Mouse (Mus musculus): Measurements from ENCODE around the gene Imp3. TPM values are rescaled to one million over a fixed set of nuclear protein-coding genes. Genes with fewer than 3 reads are reported as not detected.
"Not testable (repeated sequence)": the region's sequence is repeated elsewhere in the genome, so short reads cannot be mapped to it uniquely, and the experiment has no call there.

Imp3 gene
- total RNA-seq, 2 experiments from 2014 or later: 65.1 to 123 TPM

DNA sequence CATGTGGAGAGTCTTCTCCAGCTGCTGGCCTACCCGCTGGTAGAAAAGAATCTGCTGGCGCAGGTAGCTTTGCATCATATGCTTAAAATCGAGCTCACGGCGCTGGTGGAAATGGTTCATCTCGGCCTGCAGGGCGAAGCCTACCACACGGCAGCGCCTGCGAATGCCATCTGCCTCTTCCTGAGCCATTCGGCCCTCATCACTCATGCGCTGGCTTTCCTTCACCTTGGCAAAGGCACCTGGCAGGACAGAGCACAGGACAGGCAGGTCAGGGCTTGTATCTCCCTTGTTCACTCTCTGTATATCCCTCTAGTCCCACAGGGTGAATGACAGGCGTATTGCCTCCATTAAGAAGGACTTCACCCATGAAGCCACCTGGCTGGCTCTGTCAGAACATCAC, 18.8 kb upstream of the Imp3 start:
- ATAC-seq (replicated peaks; ENCODE audit: poor library complexity, severe bottlenecking): no peak

DNA sequence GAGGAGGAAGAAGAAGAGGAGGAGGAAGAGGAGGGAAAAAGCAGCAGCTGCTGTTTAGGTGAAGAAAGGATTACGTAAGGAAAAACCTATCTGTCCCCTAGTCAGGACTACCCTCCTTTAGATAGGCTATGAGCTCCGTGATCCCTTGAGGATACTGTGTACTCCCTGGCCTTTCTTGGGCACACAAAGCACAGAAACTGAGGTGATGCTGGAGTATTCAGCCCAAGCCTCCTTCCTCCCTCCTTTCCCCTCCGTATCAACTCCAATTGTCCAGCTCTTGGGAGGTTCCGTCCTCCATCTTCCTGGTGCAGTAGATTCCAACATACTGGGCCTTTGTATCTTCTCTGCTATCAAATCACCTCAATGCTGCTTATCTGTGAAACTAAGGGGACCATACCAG, 14.5 kb upstream of the Imp3 start:
- ATAC-seq (replicated peaks; ENCODE audit: poor library complexity, severe bottlenecking): no peak

GRCm38 (mm10) chr9:56923841-56924650, 13.2 kb upstream of the Imp3 start:
- no peak for ATAC-seq (replicated peaks; ENCODE audit: poor library complexity, severe bottlenecking)

DNA sequence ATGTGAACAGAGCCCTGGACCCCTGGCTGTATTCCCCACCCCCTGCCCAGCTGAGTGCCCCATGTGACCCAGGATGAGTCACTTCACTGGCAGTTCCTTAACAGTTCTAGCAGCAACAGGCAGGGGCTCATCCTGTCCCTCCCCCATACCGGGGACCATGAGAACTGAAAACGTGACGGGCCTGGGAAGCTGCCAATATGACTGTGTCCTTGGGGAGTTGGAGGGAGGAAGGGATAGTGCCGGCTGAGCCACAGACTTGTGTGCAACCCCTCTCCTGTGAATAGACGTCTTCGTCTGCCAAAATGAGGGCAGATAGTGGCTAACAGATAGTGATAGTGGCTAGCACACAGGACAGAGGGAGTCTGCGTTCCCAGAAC, 12.6 kb upstream of the Imp3 start:
- peak; percentile 52 for ATAC-seq (replicated peaks; ENCODE audit: poor library complexity, severe bottlenecking)

DNA sequence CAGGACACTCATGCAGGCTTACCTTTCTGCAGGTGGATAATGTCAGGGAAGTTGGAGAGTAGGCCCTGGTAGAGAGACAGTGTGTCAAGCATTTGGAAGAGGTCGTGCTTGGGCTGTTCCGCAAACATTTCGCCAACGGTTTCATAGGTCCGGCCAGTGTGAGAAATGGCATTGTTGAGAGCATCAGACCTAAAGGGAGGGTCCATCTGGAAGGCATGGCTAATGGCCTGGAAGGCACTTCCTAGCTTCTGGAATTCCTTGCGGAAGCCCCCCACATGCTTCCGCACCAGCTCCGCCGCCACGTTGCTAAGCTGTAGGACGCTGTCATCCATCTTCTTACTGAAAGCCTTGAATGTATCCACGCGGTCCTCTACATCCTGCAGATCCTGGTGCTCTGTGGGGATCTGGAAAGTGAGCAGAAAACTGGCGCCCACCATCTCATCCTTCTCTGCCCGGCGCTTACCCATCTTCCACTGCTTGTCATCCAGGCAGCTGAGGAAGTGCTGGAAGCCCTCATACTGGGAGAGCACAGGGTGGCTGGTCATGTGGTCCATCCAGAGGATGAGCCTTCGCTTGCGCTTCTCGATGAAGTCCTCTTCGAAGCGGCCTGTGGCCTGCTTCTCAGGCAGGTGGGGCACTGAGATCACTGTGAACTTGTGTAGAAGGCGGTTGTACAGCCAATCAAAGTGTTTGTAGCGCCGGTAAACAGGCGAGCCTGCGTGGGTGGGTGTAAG, 11.8 kb upstream of the Imp3 start:
- no peak for ATAC-seq (replicated peaks; ENCODE audit: poor library complexity, severe bottlenecking)

GRCm38 (mm10) chr9:56926025-56926360, 11.3 kb upstream of the Imp3 start:
- no peak for ATAC-seq (replicated peaks; ENCODE audit: poor library complexity, severe bottlenecking)

- ATAC-seq (replicated peaks; ENCODE audit: poor library complexity, severe bottlenecking): no peak
Measured at GRCm38 (mm10) chr9:56926387-56926786, 10.9 kb upstream of the Imp3 start.

DNA sequence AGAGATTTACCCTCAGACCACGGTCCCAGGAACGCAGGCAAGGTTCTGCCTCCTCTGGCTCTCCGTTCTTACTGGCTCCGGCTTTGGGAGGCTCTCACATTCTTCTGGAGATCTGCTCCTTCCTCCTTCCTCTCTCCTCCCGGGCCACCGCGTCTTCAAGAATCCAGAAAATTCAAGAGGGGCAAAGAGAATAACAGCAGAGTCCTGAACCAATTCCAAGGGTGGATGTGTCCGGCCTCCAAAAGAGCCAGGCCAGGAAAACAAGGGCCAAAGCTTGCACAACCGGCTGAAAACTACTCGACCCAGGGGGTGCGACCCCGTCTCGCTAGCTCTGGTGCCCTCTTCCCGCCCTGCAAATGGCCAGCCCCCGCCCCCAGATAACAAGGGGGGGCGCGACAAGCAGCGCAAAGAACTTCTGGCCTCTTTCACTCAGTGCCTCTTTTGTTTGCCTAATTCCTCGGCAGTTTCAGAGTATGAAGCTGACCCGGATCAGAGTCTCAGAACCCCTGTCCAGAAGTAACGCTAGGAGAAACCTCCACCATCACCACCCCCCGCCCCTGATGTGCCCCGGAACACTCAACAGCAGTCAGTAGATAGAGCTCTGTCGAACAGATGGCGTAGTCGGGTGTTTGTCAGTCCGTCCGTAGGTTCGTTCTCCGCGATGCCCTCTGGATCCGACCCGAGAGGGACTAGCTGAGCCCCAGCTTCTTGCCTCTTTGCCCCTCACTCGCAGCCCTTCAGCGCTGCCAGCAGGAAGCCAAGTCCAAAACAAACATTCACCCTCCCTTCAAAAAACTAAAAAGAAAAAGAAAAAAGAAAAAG, 9.9 kb upstream of the Imp3 start:
- ATAC-seq (replicated peaks; ENCODE audit: poor library complexity, severe bottlenecking): no peak

- ATAC-seq (replicated peaks; ENCODE audit: poor library complexity, severe bottlenecking): peak; percentile 67
Measured at GRCm38 (mm10) chr9:56928041-56928811, 9.0 kb upstream of the Imp3 start, which contains the start of gene Snx33. Gene Snx33 (minus strand): TSS chr9:56928371.

DNA sequence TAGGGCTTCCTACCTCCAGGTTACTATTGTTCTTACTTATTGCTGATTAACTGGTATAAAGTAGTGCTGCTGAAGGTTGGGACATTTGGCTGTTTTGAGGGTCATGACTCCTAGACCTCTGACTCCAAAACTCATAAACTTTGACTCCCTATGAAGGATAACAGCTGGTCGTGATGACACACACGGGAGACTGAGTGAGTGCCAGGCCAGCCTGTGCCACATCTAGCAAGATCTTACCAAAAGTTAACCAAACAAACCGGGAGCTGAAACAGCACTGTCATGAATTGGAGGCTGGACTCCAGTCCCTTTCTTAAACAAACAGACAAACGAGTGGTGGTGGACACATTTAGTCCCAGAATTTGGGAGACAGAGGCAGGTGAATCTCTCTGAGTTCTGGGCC, 7.8 kb upstream of the Imp3 start:
- ATAC-seq (replicated peaks; ENCODE audit: poor library complexity, severe bottlenecking): no peak

- ATAC-seq (replicated peaks; ENCODE audit: poor library complexity, severe bottlenecking): no peak
Measured at GRCm38 (mm10) chr9:56930556-56930955, 6.7 kb upstream of the Imp3 start.

DNA sequence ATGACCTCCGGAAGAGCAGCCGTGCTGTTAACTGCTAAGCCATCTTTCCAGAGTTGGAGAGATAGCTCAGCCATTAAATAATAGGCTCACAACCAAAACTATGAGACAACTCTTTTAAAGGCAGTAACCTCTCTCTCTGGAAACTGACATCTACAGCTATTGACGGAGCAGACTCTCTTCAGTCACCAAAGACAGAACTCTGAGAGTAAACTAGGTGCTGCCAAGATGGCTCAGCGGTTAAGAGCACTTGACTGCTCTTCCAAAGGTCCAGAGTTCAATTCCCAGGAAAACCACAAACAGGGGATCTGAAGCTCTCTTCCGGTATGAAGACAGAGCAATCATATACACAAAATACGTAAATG, 433 bp upstream of the Imp3 start:
- no peak for ATAC-seq (replicated peaks; ENCODE audit: poor library complexity, severe bottlenecking)

GRCm38 (mm10) chr9:56938374-56938773, 1.1 kb downstream of the Imp3 start:
- ATAC-seq (replicated peaks; ENCODE audit: poor library complexity, severe bottlenecking): no peak

DNA sequence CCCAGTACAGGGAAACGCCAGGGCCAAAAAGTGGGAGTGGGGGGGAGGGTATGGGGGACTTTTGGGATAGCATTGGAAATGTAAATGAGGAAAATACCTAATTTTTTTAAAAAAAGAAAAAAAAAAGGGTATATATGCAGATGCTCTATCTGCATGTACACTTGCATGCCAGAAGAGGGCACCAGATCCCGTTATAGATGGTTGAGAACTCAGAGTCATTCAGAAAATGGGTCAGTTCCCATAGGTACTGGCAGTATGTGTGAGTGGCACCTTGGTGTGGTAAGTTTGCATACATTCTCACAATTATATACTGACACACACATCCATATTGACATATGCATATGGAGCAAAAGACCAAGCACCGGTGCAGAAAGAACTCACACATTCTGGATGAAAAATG, 10.2 kb downstream of the Imp3 start:
- peak; percentile 42; the same call in 1 of the 2 replicates for ATAC-seq (replicated peaks; ENCODE audit: poor library complexity, severe bottlenecking)

- not testable (repeated sequence) for ATAC-seq (replicated peaks; ENCODE audit: poor library complexity, severe bottlenecking)
Measured at GRCm38 (mm10) chr9:56948699-56949098, 11.4 kb downstream of the Imp3 start.

DNA sequence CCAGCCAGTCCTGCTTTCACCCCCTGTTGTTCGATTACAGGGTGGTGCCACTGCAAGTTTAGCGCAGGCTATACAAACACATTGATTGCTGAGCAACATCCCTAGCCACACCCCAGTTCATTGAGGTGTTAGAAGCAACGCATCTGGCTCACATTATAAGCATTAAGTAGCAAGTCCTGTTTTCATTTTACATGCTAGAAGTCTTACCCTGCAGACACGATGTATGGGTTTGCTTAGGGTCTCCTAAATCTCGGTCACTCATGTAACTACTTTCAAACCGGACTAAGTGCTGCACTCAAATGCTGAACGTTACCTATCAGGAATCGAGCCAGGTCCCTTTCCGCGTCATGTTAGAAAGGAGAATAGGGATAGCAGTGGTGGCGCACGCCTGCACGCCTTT, 12.5 kb downstream of the Imp3 start:
- no peak for ATAC-seq (replicated peaks; ENCODE audit: poor library complexity, severe bottlenecking)

DNA sequence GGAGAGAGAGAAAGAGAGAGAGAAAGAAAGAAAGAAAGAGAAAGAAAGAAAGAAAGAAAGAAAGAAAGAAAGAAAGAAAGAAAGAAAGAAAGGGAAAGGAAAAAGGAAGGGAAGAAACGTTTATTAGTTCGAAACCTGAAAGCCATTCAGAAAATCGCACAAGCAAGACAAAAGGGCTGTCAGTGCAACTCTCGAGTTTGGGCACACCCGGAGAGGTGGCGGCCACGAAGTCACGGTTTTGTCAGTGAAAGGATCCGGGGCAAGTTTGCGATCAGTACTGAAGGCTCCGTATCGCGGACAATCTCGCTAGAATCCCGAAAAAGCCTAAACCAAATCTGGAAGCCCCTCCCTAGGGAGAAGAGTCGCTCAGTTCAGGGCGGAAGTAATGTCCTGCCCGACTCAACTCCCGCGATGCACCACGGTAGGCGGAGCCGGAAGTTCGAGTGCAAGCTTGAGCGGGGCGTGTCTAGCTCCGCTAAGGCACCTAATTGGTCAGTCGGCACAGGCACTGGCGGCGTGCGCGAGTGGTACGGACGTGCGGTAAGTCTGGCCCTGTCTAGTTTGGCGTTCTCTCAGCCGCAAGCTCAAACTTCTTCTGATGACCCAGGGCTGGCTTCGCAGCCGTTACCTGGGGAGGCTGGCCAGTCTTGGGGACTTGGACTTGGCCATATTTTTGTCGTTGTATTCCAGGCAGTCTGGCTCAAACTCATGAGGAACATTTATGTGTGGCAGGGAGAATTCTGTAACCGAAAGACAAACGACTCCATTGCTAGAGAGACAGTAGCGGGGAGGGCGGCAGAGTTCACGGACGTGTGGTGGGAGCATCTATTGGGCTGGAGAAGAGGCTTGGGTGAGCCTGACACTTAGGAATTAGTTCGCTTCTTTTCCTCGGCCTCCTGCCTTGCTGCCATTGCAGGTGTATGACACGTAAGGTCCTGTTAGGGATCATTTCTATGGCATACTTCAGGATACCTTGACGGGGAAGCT, 13.4 kb downstream of the Imp3 start, which contains the start of gene Snupn:
TSS of gene Snupn (plus strand) at position 465 of the 987 bp plus-strand sequence.
- peak; percentile 100 for ATAC-seq (replicated peaks; ENCODE audit: poor library complexity, severe bottlenecking)

DNA sequence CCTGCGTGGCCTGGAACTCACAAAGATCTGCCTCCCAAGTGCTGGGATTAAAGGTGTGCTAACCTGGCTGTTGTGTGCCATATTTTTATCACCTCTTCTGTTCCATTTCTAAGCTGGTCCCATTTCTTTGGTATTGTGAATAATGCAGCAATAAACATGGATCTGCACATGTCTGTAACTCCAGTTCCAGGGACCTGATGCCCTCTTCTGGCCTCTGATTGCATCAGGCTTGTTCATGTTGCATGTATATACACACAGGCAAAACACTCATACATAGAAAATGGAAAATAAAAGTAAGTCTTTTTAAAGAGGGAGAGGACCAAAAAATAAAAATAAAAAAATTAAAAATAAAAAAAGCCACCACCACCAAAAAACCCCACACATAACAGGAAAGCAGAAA, 16.3 kb downstream of the Imp3 start:
- ATAC-seq (replicated peaks; ENCODE audit: poor library complexity, severe bottlenecking): no peak
